Mouse (Mus musculus): ENCODE measurements at regions not wholly inside any gene's neighbourhood (a gene's known extent, or its start where the extent isn't known, plus 50 kb on each side); places are given as distances from the start of the nearest gene placed in this dataset.

- no peak for TF ChIP-seq POLR2A (IDR thresholded peaks at IDR 0.05; ENCODE audit: insufficient read depth, low read length)
- TF ChIP-seq EP300 (IDR thresholded peaks at IDR 0.05; ENCODE audit: insufficient read depth, low read depth, low read length), result no peak
These were observed 3484.5 kb upstream of the Gm7489 start for GRCm38 (mm10) chr15:50400006-50400781.

All from ES-Bruce4 (cell line).